Mouse (Mus musculus) stomach, postnatal 0 days (tissue): ENCODE measurements around the gene Tmem232.

Source experiments
- CTCF ChIP-seq: IDR thresholded peaks from 2 replicates; pipeline ENCODE4 v1.5.1; 2016; ENCODE audit warnings: antibody characterized with exemption, low read depth, mild to moderate bottlenecking, moderate library complexity
- EP300 ChIP-seq: optimal IDR thresholded peaks from 2 replicates; pipeline ENCODE3; 2016; ENCODE audit warnings: antibody characterized with exemption

GRCm38 (mm10) chr17:65575339-65575738 lies 34.8 kb upstream of the Tmem232 start:
- TF ChIP-seq CTCF (peak; percentile 74), EP300 (no peak)
